Mouse (Mus musculus) E14TG2a.4 (cell line): Measurements from ENCODE around the gene Gucd1.
A peak's percentile ranks its signal among the peaks of the same experiment; 100 is the strongest.
"Not testable (repeated sequence)": the region's sequence is repeated elsewhere in the genome, so short reads cannot be mapped to it uniquely, and the experiment has no call there.

Experiments used
- H3K27me3 ChIP-seq: 2 replicates; pipeline ENCODE4 v1.6.1; 2014; ENCODE audit warnings: low read length, control low read depth; ENCODE audit not compliant: insufficient read depth
- H3K36me3 ChIP-seq: 2 replicates; pipeline ENCODE4 v1.6.1; 2014; ENCODE audit warnings: low read length, control low read depth; ENCODE audit not compliant: insufficient read depth
- H3K4me1 ChIP-seq: replicated peaks from 2 replicates; pipeline ENCODE4 v1.6.1; 2014; ENCODE audit warnings: low read depth, low read length, control low read depth
- H3K4me3 ChIP-seq: replicated peaks from 2 replicates; pipeline ENCODE4 v1.5.1; 2014; ENCODE audit warnings: mild to moderate bottlenecking, low read length
- H3K9me3 ChIP-seq: 2 replicates; pipeline ENCODE4 v1.6.1; 2014; ENCODE audit warnings: low read length, control low read depth
- CTCF ChIP-seq: conservative IDR thresholded peaks from 2 replicates; pipeline ENCODE4 v1.5.1; 2014; ENCODE audit warnings: low read length
- NANOG ChIP-seq: IDR thresholded peaks from 2 replicates; pipeline ENCODE4 v1.6.1; 2014; ENCODE audit warnings: borderline replicate concordance, low read length, mixed read lengths
- POU5F1 ChIP-seq: IDR thresholded peaks from 2 replicates; pipeline ENCODE4 v1.6.1; 2014; ENCODE audit warnings: low read length, borderline replicate concordance

Gucd1 gene

DNA sequence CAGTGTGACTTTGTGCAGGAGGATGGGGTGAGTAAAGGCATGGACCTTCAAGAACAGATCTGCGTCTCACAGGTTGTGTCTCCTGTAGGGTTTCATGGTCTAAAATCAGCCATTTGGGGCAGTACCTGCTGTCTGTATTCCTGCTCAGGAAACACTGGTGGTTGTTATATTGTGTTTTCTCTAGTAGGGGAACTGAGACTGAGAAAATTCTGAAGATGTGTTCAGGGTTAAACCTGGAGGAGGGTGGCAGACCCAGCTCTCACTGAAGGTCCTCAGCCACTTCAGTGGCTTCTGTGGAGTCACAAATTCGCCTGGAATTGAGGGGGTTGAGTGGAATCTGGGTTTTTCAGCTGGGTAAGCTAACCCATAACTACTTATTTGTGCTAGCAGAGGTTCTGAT lies 12.6 kb upstream of the Gucd1 start:
- Histone ChIP-seq H3K36me3 (peaks cover 93% of the 10 kb centered on the region), H3K4me1 (peaks cover 29% of the 10 kb centered on the region), H3K9me3 (no peaks in the 10 kb centered on the region), H3K4me3 (no peak overlapping the region), H3K27me3 (no peaks in the 10 kb centered on the region)
- TF ChIP-seq NANOG, result no peak
- no peak for TF ChIP-seq POU5F1
- TF ChIP-seq CTCF, result no peak

DNA sequence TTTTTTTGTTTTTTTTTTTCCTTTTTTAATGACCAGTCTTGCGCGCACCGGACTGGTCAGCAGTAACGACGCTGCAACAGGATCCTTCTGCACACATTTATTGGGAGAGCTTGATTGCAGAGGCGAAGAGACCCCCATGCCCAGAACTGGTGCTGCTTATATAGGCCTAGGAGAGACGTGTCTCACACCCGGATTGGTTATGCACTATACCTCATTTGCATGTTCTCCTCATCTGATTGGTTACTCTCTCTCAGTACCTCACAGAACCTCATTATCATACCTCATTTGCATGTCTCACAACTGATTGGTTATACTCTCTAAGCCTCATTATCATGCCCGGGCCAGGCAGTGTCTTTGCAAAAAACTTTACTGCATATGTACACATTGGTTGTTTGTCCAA lies 7.7 kb upstream of the Gucd1 start:
- H3K36me3 ChIP-seq, result peaks cover 93% of the 10 kb centered on the region
- H3K27me3 ChIP-seq, result not testable (repeated sequence)

DNA sequence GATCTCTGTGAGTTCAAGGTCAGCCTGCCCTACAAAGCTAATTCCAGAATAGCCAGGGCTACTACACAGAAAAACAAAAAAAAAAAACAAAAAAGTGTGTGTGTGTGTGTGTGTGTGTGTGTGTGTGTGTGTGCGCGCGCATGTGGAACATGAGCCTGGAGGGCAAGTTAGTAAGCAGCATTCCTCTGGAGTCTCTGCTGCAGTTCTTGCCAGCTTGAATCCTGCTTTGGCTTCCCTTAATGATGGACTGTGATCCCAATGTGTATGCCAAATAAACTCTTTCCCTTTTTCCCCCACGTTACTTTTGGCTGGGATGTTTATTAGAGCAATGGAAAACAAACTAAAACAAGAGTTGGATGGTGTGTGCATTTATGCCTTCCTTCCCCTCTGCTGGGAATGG lies 3.9 kb upstream of the Gucd1 start:
- TF ChIP-seq NANOG (no peak), POU5F1 (no peak), CTCF (no peak)
- peaks cover 76% of the 10 kb centered on the region for H3K36me3 ChIP-seq
- no peaks in the 10 kb centered on the region for H3K9me3 ChIP-seq
- H3K4me1 ChIP-seq, result peaks cover 52% of the 10 kb centered on the region
- no peak overlapping the region for H3K4me3 ChIP-seq
- H3K27me3 ChIP-seq, result no peaks in the 10 kb centered on the region

More for the DNA sequence above, 7.7 kb upstream of the Gucd1 start:
- H3K4me1 ChIP-seq, result peaks cover 37% of the 10 kb centered on the region
- H3K4me3 ChIP-seq, H3K9me3 ChIP-seq: not testable (repeated sequence)

DNA sequence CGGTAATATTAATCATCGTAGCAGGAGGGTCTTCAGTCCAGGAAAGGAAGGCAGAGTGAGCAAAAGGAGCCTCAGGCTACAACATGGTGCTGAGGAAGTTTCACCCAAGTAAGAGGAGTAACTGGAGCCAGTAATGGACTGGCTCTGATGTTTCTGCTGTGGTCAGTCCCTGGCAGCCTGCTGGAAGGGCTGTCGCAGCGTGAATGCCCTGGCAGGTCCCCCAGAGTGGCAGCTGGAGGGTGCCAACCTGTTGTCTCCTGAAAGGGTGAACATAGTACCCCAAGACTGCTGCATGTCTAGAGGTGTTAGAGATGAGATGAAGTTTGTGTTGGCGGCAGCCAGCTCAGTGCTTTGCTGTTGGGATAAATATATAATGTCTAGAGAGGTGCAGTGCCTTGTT lies 2.8 kb upstream of the Gucd1 start:
- no peak for TF ChIP-seq POU5F1
- TF ChIP-seq NANOG, result no peak
- no peak for TF ChIP-seq CTCF
- H3K9me3 ChIP-seq, result no peaks in the 10 kb centered on the region
- H3K4me3 ChIP-seq, result no peak overlapping the region
- H3K4me1 ChIP-seq, result peaks cover 54% of the 10 kb centered on the region
- peaks cover 66% of the 10 kb centered on the region for H3K36me3 ChIP-seq
- 0 out of 2 replicates have a peak, but pooled peaks cover 4% of the 10 kb centered on the region for H3K27me3 ChIP-seq

DNA sequence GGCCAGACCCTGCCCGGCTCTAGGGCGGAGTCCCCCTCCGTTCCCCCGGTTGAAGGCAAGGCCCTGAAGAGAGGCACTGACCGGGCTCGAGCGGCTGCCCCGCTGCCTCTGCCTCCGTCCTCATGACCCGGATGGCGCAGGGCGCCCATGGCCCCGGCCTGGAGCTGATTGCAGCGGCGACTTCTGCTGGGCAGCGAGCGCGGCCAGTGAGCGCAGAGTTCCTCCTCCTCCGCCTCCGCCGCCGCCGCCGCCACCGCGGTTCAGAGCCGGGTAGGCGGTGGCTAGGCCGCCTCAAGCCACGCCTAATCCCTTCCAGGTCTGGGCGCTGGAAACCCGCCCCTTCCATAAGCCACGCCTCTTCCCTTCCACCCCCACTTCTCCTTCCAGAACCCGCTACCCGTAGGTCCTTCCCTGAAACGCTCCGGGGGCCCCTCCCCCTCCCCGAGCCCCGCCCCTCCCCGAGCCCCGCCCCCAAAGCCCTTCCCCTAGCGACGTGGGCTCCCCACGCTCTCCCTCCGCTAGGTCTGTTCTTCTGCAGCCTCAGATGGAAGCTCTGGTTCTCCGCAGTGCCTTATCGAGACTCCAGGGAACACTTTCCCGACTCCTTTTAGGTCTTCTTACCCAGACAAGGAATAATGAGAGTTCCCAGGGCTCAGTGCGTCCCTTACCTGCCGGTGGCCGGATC lies 557 bp downstream of the Gucd1 start, which contains the start of gene Snrpd3:
Snrpd3 (plus strand) TSS at position 479 of the 685 bp plus-strand sequence.
- H3K4me3 ChIP-seq, result peak within 1 kb of the TSS; percentile 96
- TF ChIP-seq NANOG (no peak), CTCF (no peak), POU5F1 (no peak)
- H3K9me3 ChIP-seq, result no peaks in the 10 kb centered on the region
- 0 out of 2 replicates have a peak, but pooled peaks cover 4% of the 10 kb centered on the region for H3K27me3 ChIP-seq
- peaks cover 56% of the 10 kb centered on the region for H3K4me1 ChIP-seq
- peaks cover 36% of the 10 kb centered on the region for H3K36me3 ChIP-seq

DNA sequence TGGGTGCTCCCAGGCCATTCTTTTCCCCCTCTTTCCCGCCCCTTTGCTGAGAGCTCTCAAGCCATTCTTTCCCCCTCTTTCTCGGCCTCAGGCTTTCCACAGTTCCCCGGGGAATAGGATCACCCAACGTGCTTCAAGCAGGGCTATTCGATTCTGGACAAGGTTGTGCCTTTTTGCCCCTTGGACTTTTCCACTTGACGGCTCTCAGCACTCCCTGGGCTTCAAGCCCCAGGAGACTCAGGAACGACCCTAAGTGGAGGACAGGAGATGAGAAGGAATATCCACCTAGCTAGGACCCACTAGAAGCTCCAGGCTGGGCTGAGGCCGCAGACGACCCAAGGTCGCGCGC lies 1.1 kb downstream of the Gucd1 start:
- peaks cover 36% of the 10 kb centered on the region for H3K36me3 ChIP-seq
- H3K27me3 ChIP-seq, result 0 out of 2 replicates have a peak, but pooled peaks cover 4% of the 10 kb centered on the region
- H3K4me1 ChIP-seq, result peaks cover 53% of the 10 kb centered on the region
- TF ChIP-seq NANOG, result no peak
- no peak for TF ChIP-seq CTCF
- TF ChIP-seq POU5F1, result no peak
- H3K9me3 ChIP-seq, result no peaks in the 10 kb centered on the region
- H3K4me3 ChIP-seq, result peak overlapping the region; percentile 96

DNA sequence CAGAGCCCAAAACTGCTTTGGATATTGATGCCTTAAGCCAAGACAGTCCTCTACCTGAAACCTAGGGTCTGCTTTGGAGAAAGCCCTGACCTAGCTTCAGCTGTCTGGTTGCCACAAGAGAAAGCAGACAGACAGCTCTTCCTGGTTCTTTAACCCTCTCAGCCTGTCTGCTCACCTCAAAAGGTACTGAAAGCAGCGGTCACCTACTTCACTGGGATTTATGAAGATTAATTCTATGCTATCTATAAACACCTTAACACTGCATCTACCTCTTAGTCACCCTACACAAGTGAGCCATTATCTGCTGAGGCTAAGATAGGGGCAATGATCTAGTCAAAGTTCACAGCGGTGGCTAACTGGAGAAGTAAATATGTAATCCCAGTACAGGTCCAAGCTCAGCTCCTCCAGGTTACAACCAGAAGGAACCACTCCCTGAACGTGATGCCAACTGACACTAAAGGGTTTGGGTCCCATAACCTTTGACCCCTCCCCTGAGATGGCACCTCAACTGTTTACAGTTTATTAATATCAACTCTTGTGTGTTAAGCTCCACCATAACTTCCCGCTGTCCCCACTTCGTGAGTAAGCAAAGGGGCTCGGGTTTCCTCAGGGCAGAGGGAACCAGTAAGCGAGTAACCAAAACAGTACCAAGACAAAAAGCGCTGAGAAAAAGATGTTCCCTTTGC lies 1.6 kb downstream of the Gucd1 start:
- peaks cover 36% of the 10 kb centered on the region for H3K36me3 ChIP-seq
- TF ChIP-seq CTCF, result no peak
- TF ChIP-seq NANOG, result no peak
- no peak for TF ChIP-seq POU5F1
- peak overlapping the region; percentile 96 for H3K4me3 ChIP-seq
- peaks cover 51% of the 10 kb centered on the region for H3K4me1 ChIP-seq
- H3K27me3 ChIP-seq, result 0 out of 2 replicates have a peak, but pooled peaks cover 4% of the 10 kb centered on the region
- H3K9me3 ChIP-seq, result no peaks in the 10 kb centered on the region

DNA sequence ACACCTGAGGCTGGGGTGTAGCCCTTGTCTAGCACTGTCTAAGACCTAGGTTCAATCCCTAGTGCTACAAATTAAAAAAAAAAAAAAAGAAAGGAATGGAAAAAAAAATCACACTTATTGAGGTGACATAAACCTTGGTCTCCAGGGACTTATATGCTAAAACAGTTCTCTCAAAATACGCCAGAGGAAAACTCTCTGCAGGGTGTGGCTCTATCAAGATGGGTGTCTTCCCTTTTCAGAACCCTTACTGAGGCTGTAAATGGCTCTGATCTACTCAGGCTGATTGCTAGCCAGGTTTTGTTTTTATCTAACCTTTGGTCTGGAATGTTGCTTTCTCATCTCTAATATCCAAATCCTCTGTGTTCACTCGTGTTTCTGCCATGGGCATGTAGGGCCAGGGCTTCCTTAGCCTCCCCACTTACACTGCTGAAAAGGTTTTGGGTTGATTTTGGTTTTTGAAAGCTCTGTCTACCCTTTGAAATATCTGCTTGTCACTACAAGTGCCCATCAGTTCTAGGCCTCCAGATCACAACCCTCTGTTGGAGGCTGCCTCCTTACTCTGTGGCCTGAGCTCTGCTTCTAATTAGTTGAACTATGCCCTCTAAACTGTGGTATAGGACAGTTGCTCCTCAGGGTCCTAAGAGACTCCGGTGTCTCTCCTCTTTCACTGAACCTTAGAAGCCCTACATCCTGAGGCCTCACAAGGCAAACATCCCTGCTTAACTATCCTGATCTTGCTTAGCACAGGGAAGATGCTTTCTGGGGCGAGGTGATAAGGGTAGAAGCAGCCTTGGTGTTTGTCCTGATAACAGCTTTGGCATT lies 2.3 kb downstream of the Gucd1 start:
- Histone ChIP-seq H3K4me1 (peaks cover 51% of the 10 kb centered on the region), H3K36me3 (peaks cover 36% of the 10 kb centered on the region), H3K9me3 (no peaks in the 10 kb centered on the region), H3K4me3 (no peak overlapping the region), H3K27me3 (0 out of 2 replicates have a peak, but pooled peaks cover 4% of the 10 kb centered on the region)
- TF ChIP-seq NANOG (no peak), CTCF (no peak), POU5F1 (no peak)
